Mouse (Mus musculus) heart, embryonic 12.5 days (tissue): ENCODE data around the gene Kank4. TPM values are rescaled to one million over a fixed set of nuclear protein-coding genes. Genes with fewer than 3 reads are reported as not detected.
"Not testable (repeated sequence)": the region's sequence is repeated elsewhere in the genome, so short reads cannot be mapped to it uniquely, and the experiment has no call there.

ENCODE experiments used
- ATAC-seq: fragments of 200-750 bp; cut with Nextera tagmentation; 2 replicates; pipeline ENCODE4 v1.8.0; 2017; ENCODE audit warnings: moderate TSS enrichment, moderate library complexity; ENCODE audit not compliant: insufficient number of reproducible peaks, low FRiP score
- H3K27ac ChIP-seq: fragments of 300-500 bp; sonication (generic); 2 replicates; pipeline ENCODE4 v1.5.1; 2016; ENCODE audit warnings: mild to moderate bottlenecking, moderate library complexity; ENCODE audit not compliant: poor library complexity, severe bottlenecking
- H3K27me3 ChIP-seq: fragments of 300-500 bp; sonication (generic); replicated peaks from 2 replicates; pipeline ENCODE4 v1.6.1; 2016; ENCODE audit warnings: mild to moderate bottlenecking, moderate library complexity
- H3K36me3 ChIP-seq: fragments of 300-500 bp; sonication (generic); 2 replicates; pipeline ENCODE4 v1.6.1; 2016; ENCODE audit warnings: mild to moderate bottlenecking, moderate library complexity
- H3K4me1 ChIP-seq: fragments of 300-500 bp; sonication (generic); replicated peaks from 2 replicates; pipeline ENCODE4 v1.6.1; 2016; ENCODE audit warnings: mild to moderate bottlenecking
- H3K4me2 ChIP-seq: fragments of 300-500 bp; sonication (generic); 2 replicates; pipeline ENCODE4 v1.6.1; 2016; ENCODE audit warnings: mild to moderate bottlenecking, moderate library complexity
- H3K4me3 ChIP-seq: fragments of 300-500 bp; sonication (generic); 2 replicates; pipeline ENCODE4 v1.5.1; 2016; ENCODE audit warnings: mild to moderate bottlenecking
- H3K9ac ChIP-seq: fragments of 300-500 bp; sonication (generic); 2 replicates; pipeline ENCODE4 v1.6.1; 2016; ENCODE audit warnings: mild to moderate bottlenecking, moderate library complexity
- H3K9me3 ChIP-seq: fragments of 300-500 bp; sonication (generic); replicated peaks from 2 replicates; pipeline ENCODE4 v1.6.1; 2016; ENCODE audit warnings: mild to moderate bottlenecking, moderate library complexity
- WGBS: fragments of 180-500 bp; shearing (Covaris S2); methylation state at CpG from one replicate; pipeline ENCODE4 v1.1.7; 2016; 5-methylcytosine and 5-hydroxymethylcytosine counted together
- polyA plus RNA-seq: library from polyadenylated mRNA; unstranded; fragments of >200 nt; fragmentation: Nextera tagmentation; extraction: Ambion mirVana; gene quantifications from 2 replicates; pipeline ENCODE4 v1.2.1, GENCODE M21; 2016

Kank4 gene
- polyA plus RNA-seq, 1 experiment from 2014 or later: 0.49 TPM

GRCm38 (mm10) chr4:98826701-98827100 lies 9.4 kb upstream of the Kank4 start:
- no peak overlapping the region for H3K9ac ChIP-seq
- H3K27me3 ChIP-seq: no peaks in the 10 kb centered on the region
- no peak overlapping the region for H3K27ac ChIP-seq
- WGBS: 46% methylated on average over 3 of the region's 3 CpGs
- H3K9me3 ChIP-seq: no peaks in the 10 kb centered on the region
- H3K4me1 ChIP-seq: 0 out of 2 replicates have a peak, but pooled peaks cover 3% of the 10 kb centered on the region
- H3K4me2 ChIP-seq: no peak overlapping the region
- H3K36me3 ChIP-seq: no peaks in the 10 kb centered on the region
- no peak for ATAC-seq
- no peak overlapping the region for H3K4me3 ChIP-seq

- WGBS: 89% methylated on average over 1 of the region's 1 CpGs
These were observed 6.4 kb upstream of the Kank4 start, which contains the start of gene I0C0044D17Rik for GRCm38 (mm10) chr4:98823740-98824139. Gene I0C0044D17Rik, minus strand, starts transcription at chr4:98823840.

GRCm38 (mm10) chr4:98823047-98823446 lies 5.7 kb upstream of the Kank4 start:
- WGBS: 87% methylated on average over 3 of the region's 3 CpGs
- H3K9ac ChIP-seq: no peak overlapping the region
- no peak overlapping the region for H3K27ac ChIP-seq
- peaks cover 15% of the 10 kb centered on the region for H3K27me3 ChIP-seq
- H3K36me3 ChIP-seq: no peaks in the 10 kb centered on the region
- H3K9me3 ChIP-seq: no peaks in the 10 kb centered on the region
- H3K4me1 ChIP-seq: peaks cover 7% of the 10 kb centered on the region; the same call in 1 of the 2 replicates
- no peak overlapping the region for H3K4me3 ChIP-seq
- H3K4me2 ChIP-seq: no peak overlapping the region
- no peak for ATAC-seq

More at GRCm38 (mm10) chr4:98823740-98824139, 6.4 kb upstream of the Kank4 start, which contains the start of gene I0C0044D17Rik:
- not testable (repeated sequence) for H3K4me1 ChIP-seq, H3K9ac ChIP-seq, H3K9me3 ChIP-seq, H3K4me3 ChIP-seq, H3K4me2 ChIP-seq, H3K27me3 ChIP-seq, H3K36me3 ChIP-seq, ATAC-seq, H3K27ac ChIP-seq

GRCm38 (mm10) chr4:98822478-98822877 lies 5.1 kb upstream of the Kank4 start:
- 52% methylated on average over 3 of the region's 3 CpGs for WGBS
- Histone ChIP-seq H3K4me1 (peaks cover 7% of the 10 kb centered on the region; the same call in 1 of the 2 replicates), H3K4me3 (no peak overlapping the region), H3K4me2 (no peak overlapping the region), H3K27ac (no peak overlapping the region), H3K9me3 (no peaks in the 10 kb centered on the region), H3K27me3 (peaks cover 17% of the 10 kb centered on the region), H3K36me3 (no peaks in the 10 kb centered on the region), H3K9ac (no peak overlapping the region)
- ATAC-seq: no peak

GRCm38 (mm10) chr4:98819216-98819755 lies 1.9 kb upstream of the Kank4 start:
- Histone ChIP-seq H3K4me2 (no peak overlapping the region), H3K9me3 (no peaks in the 10 kb centered on the region), H3K27me3 (peaks cover 39% of the 10 kb centered on the region), H3K36me3 (no peaks in the 10 kb centered on the region), H3K4me1 (peaks cover 7% of the 10 kb centered on the region; the same call in 1 of the 2 replicates), H3K9ac (no peak overlapping the region), H3K27ac (no peak overlapping the region), H3K4me3 (no peak overlapping the region)
- no peak for ATAC-seq
- 62% methylated on average over 10 of the region's 10 CpGs for WGBS

- WGBS: 3% methylated on average over 14 of the region's 14 CpGs
These were observed 542 bp downstream of the Kank4 start for GRCm38 (mm10) chr4:98816807-98817183.

GRCm38 (mm10) chr4:98806306-98806705 lies 11.0 kb downstream of the Kank4 start:
- Histone ChIP-seq H3K9ac (no peak overlapping the region), H3K4me1 (peaks cover 19% of the 10 kb centered on the region), H3K4me2 (no peak overlapping the region), H3K36me3 (no peaks in the 10 kb centered on the region), H3K27ac (no peak overlapping the region), H3K9me3 (no peaks in the 10 kb centered on the region), H3K4me3 (no peak overlapping the region), H3K27me3 (no peaks in the 10 kb centered on the region)
- 78% methylated on average over 9 of the region's 9 CpGs for WGBS
- no peak for ATAC-seq

More at GRCm38 (mm10) chr4:98816807-98817183, 542 bp downstream of the Kank4 start:
- Histone ChIP-seq H3K4me1 (peaks cover 7% of the 10 kb centered on the region; the same call in 1 of the 2 replicates), H3K9ac (peak overlapping the region; percentile 76; the same call in 1 of the 2 replicates), H3K4me3 (peak overlapping the region; percentile 74), H3K4me2 (peak overlapping the region; percentile 99), H3K27ac (no peak overlapping the region), H3K36me3 (no peaks in the 10 kb centered on the region), H3K27me3 (peaks cover 39% of the 10 kb centered on the region), H3K9me3 (no peaks in the 10 kb centered on the region)
- ATAC-seq: no peak

- no peak overlapping the region for H3K9ac ChIP-seq
- peaks cover 26% of the 10 kb centered on the region for H3K4me1 ChIP-seq
- H3K4me3 ChIP-seq: no peak overlapping the region
- H3K27ac ChIP-seq: no peak overlapping the region
- no peak for ATAC-seq
- WGBS: 49% methylated on average over 12 of the region's 12 CpGs
- H3K4me2 ChIP-seq: no peak overlapping the region
- no peaks in the 10 kb centered on the region for H3K9me3 ChIP-seq
- H3K27me3 ChIP-seq: no peaks in the 10 kb centered on the region
- no peaks in the 10 kb centered on the region for H3K36me3 ChIP-seq
These were observed 11.9 kb downstream of the Kank4 start for GRCm38 (mm10) chr4:98805291-98806048.

GRCm38 (mm10) chr4:98804476-98805134 lies 12.7 kb downstream of the Kank4 start:
- Histone ChIP-seq H3K36me3 (no peaks in the 10 kb centered on the region), H3K27ac (no peak overlapping the region), H3K27me3 (no peaks in the 10 kb centered on the region), H3K9ac (no peak overlapping the region), H3K9me3 (no peaks in the 10 kb centered on the region), H3K4me3 (no peak overlapping the region), H3K4me1 (peaks cover 29% of the 10 kb centered on the region), H3K4me2 (no peak overlapping the region)
- 65% methylated on average over 7 of the region's 7 CpGs for WGBS
- no peak for ATAC-seq

GRCm38 (mm10) chr4:98801775-98802174 lies 15.6 kb downstream of the Kank4 start:
- H3K36me3 ChIP-seq: no peaks in the 10 kb centered on the region
- H3K4me1 ChIP-seq: peaks cover 34% of the 10 kb centered on the region
- no peak overlapping the region for H3K4me3 ChIP-seq
- H3K9me3 ChIP-seq: no peaks in the 10 kb centered on the region
- 80% methylated on average over 11 of the region's 11 CpGs for WGBS
- no peak for ATAC-seq
- H3K9ac ChIP-seq: no peak overlapping the region
- H3K27me3 ChIP-seq: no peaks in the 10 kb centered on the region
- H3K27ac ChIP-seq: no peak overlapping the region
- H3K4me2 ChIP-seq: no peak overlapping the region

GRCm38 (mm10) chr4:98800824-98801223 lies 16.5 kb downstream of the Kank4 start:
- Histone ChIP-seq H3K36me3 (no peaks in the 10 kb centered on the region), H3K9ac (no peak overlapping the region), H3K4me3 (no peak overlapping the region), H3K4me1 (peaks cover 34% of the 10 kb centered on the region), H3K27ac (no peak overlapping the region), H3K4me2 (no peak overlapping the region), H3K27me3 (no peaks in the 10 kb centered on the region), H3K9me3 (no peaks in the 10 kb centered on the region)
- ATAC-seq: no peak
- WGBS: 65% methylated on average over 8 of the region's 8 CpGs
